Mouse (Mus musculus): ENCODE measurements around the gene Pak7. TPM values are rescaled to one million over a fixed set of nuclear protein-coding genes. Genes with fewer than 3 reads are reported as not detected.
"Not testable (repeated sequence)": the region's sequence is repeated elsewhere in the genome, so short reads cannot be mapped to it uniquely, and the experiment has no call there.

The Pak7 gene
- not detected in 2 replicates for polyA plus RNA-seq (2012; ENCODE audit: insufficient read depth, insufficient read length, missing spikeins)

GRCm38 (mm10) chr2:136387181-136388131 lies at the start of gene Pak7:
TSS of gene Pak7 (minus strand) at chr2:136387967.
- Histone ChIP-seq H3K4me3 (ENCODE audit: insufficient read depth, low read depth, low read length) (no peak within 1 kb of the TSS), H3K4me1 (ENCODE audit: control insufficient read depth, insufficient read depth, insufficient read length, low read length) (no peaks in the 10 kb centered on the region), H3K27ac (replicated peaks; ENCODE audit: low read depth, low read length) (no peak within 1 kb of the TSS)

GRCm38 (mm10) chr2:136425561-136425960 lies 37.8 kb upstream of the Pak7 start:
- no peak overlapping the region for H3K4me3 ChIP-seq (ENCODE audit: insufficient read depth, low read depth, low read length)
- no peaks in the 10 kb centered on the region for H3K4me1 ChIP-seq (ENCODE audit: control insufficient read depth, insufficient read depth, insufficient read length, low read length)
- no peak overlapping the region for H3K27ac ChIP-seq (replicated peaks; ENCODE audit: low read depth, low read length)

GRCm38 (mm10) chr2:136419543-136419942 lies 31.8 kb upstream of the Pak7 start:
- Histone ChIP-seq H3K4me1 (ENCODE audit: control insufficient read depth, insufficient read depth, insufficient read length, low read length) (no peaks in the 10 kb centered on the region), H3K4me3 (ENCODE audit: insufficient read depth, low read depth, low read length) (no peak overlapping the region), H3K27ac (replicated peaks; ENCODE audit: low read depth, low read length) (no peak overlapping the region)

- H3K27ac ChIP-seq (replicated peaks; ENCODE audit: low read depth, low read length): no peak overlapping the region
- H3K4me1 ChIP-seq (ENCODE audit: control insufficient read depth, insufficient read depth, insufficient read length, low read length): no peaks in the 10 kb centered on the region
- H3K4me3 ChIP-seq (ENCODE audit: insufficient read depth, low read depth, low read length): no peak overlapping the region
Observed at GRCm38 (mm10) chr2:136416381-136416780, 28.6 kb upstream of the Pak7 start.

- no peak overlapping the region for H3K4me3 ChIP-seq (ENCODE audit: insufficient read depth, low read depth, low read length)
- no peak overlapping the region for H3K27ac ChIP-seq (replicated peaks; ENCODE audit: low read depth, low read length)
- H3K4me1 ChIP-seq (ENCODE audit: control insufficient read depth, insufficient read depth, insufficient read length, low read length): no peaks in the 10 kb centered on the region
Observed at GRCm38 (mm10) chr2:136402587-136402986, 14.8 kb upstream of the Pak7 start.

- H3K4me3 ChIP-seq (ENCODE audit: insufficient read depth, low read depth, low read length): no peak overlapping the region
- no peak overlapping the region for H3K27ac ChIP-seq (replicated peaks; ENCODE audit: low read depth, low read length)
- H3K4me1 ChIP-seq (ENCODE audit: control insufficient read depth, insufficient read depth, insufficient read length, low read length): no peaks in the 10 kb centered on the region
Observed at GRCm38 (mm10) chr2:136375318-136375717, 12.4 kb downstream of the Pak7 start.

- no peaks in the 10 kb centered on the region for H3K4me1 ChIP-seq (ENCODE audit: control insufficient read depth, insufficient read depth, insufficient read length, low read length)
- no peak overlapping the region for H3K27ac ChIP-seq (replicated peaks; ENCODE audit: low read depth, low read length)
- no peak overlapping the region for H3K4me3 ChIP-seq (ENCODE audit: insufficient read depth, low read depth, low read length)
Observed at GRCm38 (mm10) chr2:136372361-136372760, 15.4 kb downstream of the Pak7 start.

GRCm38 (mm10) chr2:136351393-136352096 lies 36.2 kb downstream of the Pak7 start:
- Histone ChIP-seq H3K27ac (replicated peaks; ENCODE audit: low read depth, low read length) (no peak overlapping the region), H3K4me1 (ENCODE audit: control insufficient read depth, insufficient read depth, insufficient read length, low read length) (no peaks in the 10 kb centered on the region), H3K4me3 (ENCODE audit: insufficient read depth, low read depth, low read length) (no peak overlapping the region)

GRCm38 (mm10) chr2:136350459-136350858 lies 37.3 kb downstream of the Pak7 start:
- no peak overlapping the region for H3K4me3 ChIP-seq (ENCODE audit: insufficient read depth, low read depth, low read length)
- no peaks in the 10 kb centered on the region for H3K4me1 ChIP-seq (ENCODE audit: control insufficient read depth, insufficient read depth, insufficient read length, low read length)
- no peak overlapping the region for H3K27ac ChIP-seq (replicated peaks; ENCODE audit: low read depth, low read length)

- Histone ChIP-seq H3K27ac (replicated peaks; ENCODE audit: low read depth, low read length) (no peak overlapping the region), H3K4me1 (ENCODE audit: control insufficient read depth, insufficient read depth, insufficient read length, low read length) (no peaks in the 10 kb centered on the region), H3K4me3 (ENCODE audit: insufficient read depth, low read depth, low read length) (no peak overlapping the region)
Observed at GRCm38 (mm10) chr2:136349671-136350275, 38.0 kb downstream of the Pak7 start.

- H3K27ac ChIP-seq (replicated peaks; ENCODE audit: low read depth, low read length); H3K4me3 ChIP-seq (ENCODE audit: insufficient read depth, low read depth, low read length); H3K4me1 ChIP-seq (ENCODE audit: control insufficient read depth, insufficient read depth, insufficient read length, low read length): not testable (repeated sequence)
Observed at GRCm38 (mm10) chr2:136344240-136344780, 43.5 kb downstream of the Pak7 start.

- Histone ChIP-seq H3K27ac (replicated peaks; ENCODE audit: low read depth, low read length) (no peak overlapping the region), H3K4me3 (ENCODE audit: insufficient read depth, low read depth, low read length) (no peak overlapping the region), H3K4me1 (ENCODE audit: control insufficient read depth, insufficient read depth, insufficient read length, low read length) (no peaks in the 10 kb centered on the region)
Observed at GRCm38 (mm10) chr2:136329974-136330373, 57.8 kb downstream of the Pak7 start.

- no peak overlapping the region for H3K4me3 ChIP-seq (ENCODE audit: insufficient read depth, low read depth, low read length)
- H3K4me1 ChIP-seq (ENCODE audit: control insufficient read depth, insufficient read depth, insufficient read length, low read length): no peaks in the 10 kb centered on the region
- H3K27ac ChIP-seq (replicated peaks; ENCODE audit: low read depth, low read length): no peak overlapping the region
Observed at GRCm38 (mm10) chr2:136325646-136326045, 62.1 kb downstream of the Pak7 start.

- Histone ChIP-seq H3K4me3 (ENCODE audit: insufficient read depth, low read depth, low read length) (no peak overlapping the region), H3K27ac (replicated peaks; ENCODE audit: low read depth, low read length) (no peak overlapping the region), H3K4me1 (ENCODE audit: control insufficient read depth, insufficient read depth, insufficient read length, low read length) (no peaks in the 10 kb centered on the region)
Observed at GRCm38 (mm10) chr2:136309313-136309712, 78.5 kb downstream of the Pak7 start.

GRCm38 (mm10) chr2:136308743-136309142 lies 79.0 kb downstream of the Pak7 start:
- Histone ChIP-seq H3K27ac (replicated peaks; ENCODE audit: low read depth, low read length) (no peak overlapping the region), H3K4me3 (ENCODE audit: insufficient read depth, low read depth, low read length) (no peak overlapping the region), H3K4me1 (ENCODE audit: control insufficient read depth, insufficient read depth, insufficient read length, low read length) (no peaks in the 10 kb centered on the region)

Data from brown adipose tissue, adult 24 weeks (tissue).